Mouse (Mus musculus): Measurements from ENCODE around the gene Retnla. TPM values are rescaled to one million over a fixed set of nuclear protein-coding genes. Genes with fewer than 3 reads are reported as not detected.

Gene Retnla
- 672 TPM for polyA plus RNA-seq (2014; fragmentation: Illumina TruSeq; extraction: RNeasy Lipid Tissue Mini Kit (QIAGEN cat#74804); ENCODE audit: low read depth, low replicate concordance)

DNA sequence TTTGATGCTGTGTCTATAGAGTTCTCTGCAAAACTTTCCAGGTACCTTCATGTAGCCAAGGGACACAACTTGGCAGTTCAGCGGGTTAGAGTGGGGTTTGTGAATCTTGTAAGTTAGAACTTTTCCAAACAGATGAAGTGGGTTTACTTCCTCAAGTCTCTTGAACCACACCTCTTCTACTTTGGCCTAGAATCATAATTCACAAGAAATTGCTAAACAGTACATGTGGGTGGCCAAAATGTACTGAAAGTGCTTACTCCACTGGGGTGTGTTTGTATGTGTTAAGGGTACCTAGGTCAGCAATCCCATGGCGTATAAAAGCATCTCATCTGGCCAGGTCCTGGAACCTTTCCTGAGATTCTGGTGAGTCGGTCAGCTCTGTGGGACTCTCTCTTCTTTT, at the start of gene Retnla:
TSS of gene Retnla (plus strand) at position 286 of the 400 bp plus-strand sequence.

DNA sequence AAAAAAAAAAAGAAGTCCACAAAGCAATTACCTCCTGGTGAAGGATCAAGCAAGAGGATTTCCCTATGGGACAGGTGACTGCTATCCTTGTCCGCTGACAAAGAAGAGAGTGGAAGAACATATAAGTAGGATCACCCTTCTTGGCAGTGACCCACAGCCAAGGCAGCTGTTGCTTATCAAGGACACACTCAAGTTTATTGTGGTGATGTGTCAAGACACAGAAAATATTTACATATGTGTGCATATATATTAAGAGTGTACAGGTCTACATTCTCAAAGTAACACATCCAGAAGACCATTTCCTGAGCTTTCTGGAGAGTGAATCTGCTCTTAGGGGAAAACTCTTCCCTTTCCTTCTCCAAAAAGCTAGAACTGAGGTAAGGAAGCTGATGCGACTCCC, 25.7 kb upstream of the Retnla start, which contains the start of gene Retnlb:
TSS of gene Retnlb (plus strand) at position 162 of the 400 bp plus-strand sequence.

GRCm38 (mm10) chr16:48872321-48872720, 30.0 kb downstream of the Retnla start, which contains the start of gene Retnlg:
Gene Retnlg, plus strand, starts transcription at chr16:48872621.

Other genes starting within 250 kb of the Retnla start
- not detected for gene Trat1, start 70.5 kb upstream of the Retnla start, polyA plus RNA-seq (2014; fragmentation: Illumina TruSeq; extraction: RNeasy Lipid Tissue Mini Kit (QIAGEN cat#74804); ENCODE audit: low read depth, low replicate concordance)
- not detected for gene Retnlb, start 25.7 kb upstream of the Retnla start, polyA plus RNA-seq (2014; fragmentation: Illumina TruSeq; extraction: RNeasy Lipid Tissue Mini Kit (QIAGEN cat#74804); ENCODE audit: low read depth, low replicate concordance)
- gene Retnlg, start 30.1 kb downstream of the Retnla start, polyA plus RNA-seq (2014; fragmentation: Illumina TruSeq; extraction: RNeasy Lipid Tissue Mini Kit (QIAGEN cat#74804); ENCODE audit: low read depth, low replicate concordance) = 3.3 TPM
- gene Dzip3, start 151.6 kb downstream of the Retnla start, polyA plus RNA-seq (2014; fragmentation: Illumina TruSeq; extraction: RNeasy Lipid Tissue Mini Kit (QIAGEN cat#74804); ENCODE audit: low read depth, low replicate concordance) = 10.1 TPM
- 2.2 TPM for gene Cip2a, start 151.6 kb downstream of the Retnla start, polyA plus RNA-seq (2014; fragmentation: Illumina TruSeq; extraction: RNeasy Lipid Tissue Mini Kit (QIAGEN cat#74804); ENCODE audit: low read depth, low replicate concordance)
- 0.11 TPM for gene Myh15, start 214.9 kb downstream of the Retnla start, polyA plus RNA-seq (2014; fragmentation: Illumina TruSeq; extraction: RNeasy Lipid Tissue Mini Kit (QIAGEN cat#74804); ENCODE audit: low read depth, low replicate concordance)